Mouse (Mus musculus): ENCODE data around the gene Akt2. TPM values are rescaled to one million over a fixed set of nuclear protein-coding genes. Genes with fewer than 3 reads are reported as not detected.

The Akt2 gene
- polyA plus RNA-seq, 1 experiment from 2014 or later = 96.7 TPM

- no peaks in the 10 kb centered on the region for H3K27me3 ChIP-seq (ENCODE audit: control insufficient read depth, insufficient read depth, low read length)
- H3K36me3 ChIP-seq (ENCODE audit: control insufficient read depth, insufficient read depth, low read length) = peaks cover 6% of the 10 kb centered on the region
- under 1% methylated on average over 38 of the region's 41 CpGs for WGBS
- peak; percentile 100 for ATAC-seq (ENCODE audit: low FRiP score, low TSS enrichment)
- H3K9me3 ChIP-seq (ENCODE audit: control insufficient read depth, low read length) = no peaks in the 10 kb centered on the region
- H3K4me3 ChIP-seq (ENCODE audit: low read length) = peak within 1 kb of the TSS; percentile 82
- H3K4me1 ChIP-seq (ENCODE audit: control insufficient read depth, insufficient read depth, low read length) = peaks cover 5% of the 10 kb centered on the region; the same call in 1 of the 2 replicates
- H3K4me2 ChIP-seq (replicated peaks; ENCODE audit: low read depth, low read length) = peak within 1 kb of the TSS; percentile 65
- peak within 1 kb of the TSS; percentile 75 for H3K9ac ChIP-seq (ENCODE audit: low read depth, low read length)
- H3K27ac ChIP-seq (ENCODE audit: low read depth, low read length) = no peak within 1 kb of the TSS
Observed at GRCm38 (mm10) chr7:27552931-27553513, 38.3 kb upstream of the Akt2 start, which contains the start of the genes Pld3 and 2310022A10Rik. Gene Pld3, minus strand, starts transcription at chr7:27553218. Gene 2310022A10Rik, plus strand, starts transcription at chr7:27553233.

- Histone ChIP-seq H3K36me3 (ENCODE audit: control insufficient read depth, insufficient read depth, low read length) (peaks cover 45% of the 10 kb centered on the region), H3K27ac (ENCODE audit: low read depth, low read length) (no peak overlapping the region), H3K4me2 (replicated peaks; ENCODE audit: low read depth, low read length) (no peak overlapping the region), H3K9ac (ENCODE audit: low read depth, low read length) (no peak overlapping the region), H3K4me3 (ENCODE audit: low read length) (no peak overlapping the region), H3K27me3 (ENCODE audit: control insufficient read depth, insufficient read depth, low read length) (no peaks in the 10 kb centered on the region), H3K9me3 (ENCODE audit: control insufficient read depth, low read length) (no peaks in the 10 kb centered on the region), H3K4me1 (ENCODE audit: control insufficient read depth, insufficient read depth, low read length) (0 out of 2 replicates have a peak, but pooled peaks cover 3% of the 10 kb centered on the region)
- ATAC-seq (ENCODE audit: low FRiP score, low TSS enrichment) = 0 out of 2 replicates have a peak, but pooled peaks have one; percentile 64
- WGBS = 68% methylated on average over 8 of the region's 8 CpGs
Observed at GRCm38 (mm10) chr7:27560291-27560887, 31.0 kb upstream of the Akt2 start.

GRCm38 (mm10) chr7:27560978-27561377 is 30.4 kb upstream of the Akt2 start:
- ATAC-seq (ENCODE audit: low FRiP score, low TSS enrichment) = no peak
- Histone ChIP-seq H3K9ac (ENCODE audit: low read depth, low read length) (no peak overlapping the region), H3K4me3 (ENCODE audit: low read length) (no peak overlapping the region), H3K9me3 (ENCODE audit: control insufficient read depth, low read length) (no peaks in the 10 kb centered on the region), H3K4me1 (ENCODE audit: control insufficient read depth, insufficient read depth, low read length) (0 out of 2 replicates have a peak, but pooled peaks cover 3% of the 10 kb centered on the region), H3K27me3 (ENCODE audit: control insufficient read depth, insufficient read depth, low read length) (no peaks in the 10 kb centered on the region), H3K36me3 (ENCODE audit: control insufficient read depth, insufficient read depth, low read length) (peaks cover 48% of the 10 kb centered on the region), H3K27ac (ENCODE audit: low read depth, low read length) (no peak overlapping the region), H3K4me2 (replicated peaks; ENCODE audit: low read depth, low read length) (no peak overlapping the region)
- 82% methylated on average over 1 of the region's 1 CpGs for WGBS

DNA sequence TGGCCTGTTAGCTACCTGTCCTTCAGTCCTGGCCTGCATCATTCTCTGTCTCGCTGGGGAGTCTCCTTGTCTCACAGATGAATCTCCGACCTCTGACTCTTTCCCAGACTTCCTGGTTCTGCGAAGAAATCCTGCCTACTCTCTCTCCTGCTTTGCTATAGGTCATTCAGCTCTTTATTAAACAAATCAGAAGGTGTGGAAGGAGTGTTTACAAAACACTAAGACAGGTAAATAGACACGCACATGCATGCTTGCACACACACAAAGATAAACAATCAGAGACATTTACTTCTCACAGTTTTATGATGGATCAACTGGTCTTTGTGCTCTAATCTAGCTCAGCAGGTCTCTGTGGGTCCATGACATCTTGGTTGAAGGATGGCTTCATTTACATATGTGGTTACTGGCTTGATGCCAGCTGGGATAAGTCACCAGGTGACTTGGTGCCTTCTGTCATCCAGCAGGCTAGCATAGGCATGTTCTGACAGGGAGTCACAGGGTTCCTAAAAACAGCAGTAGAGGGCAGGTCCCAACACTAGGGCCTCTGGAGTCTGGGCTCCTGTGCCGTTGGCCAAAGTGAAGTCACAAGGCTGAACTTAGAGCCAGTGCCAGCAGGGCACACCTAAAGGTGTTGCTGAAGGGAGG is 21.6 kb upstream of the Akt2 start:
- Histone ChIP-seq H3K9ac (ENCODE audit: low read depth, low read length) (no peak overlapping the region), H3K4me1 (ENCODE audit: control insufficient read depth, insufficient read depth, low read length) (no peaks in the 10 kb centered on the region), H3K9me3 (ENCODE audit: control insufficient read depth, low read length) (no peaks in the 10 kb centered on the region), H3K4me2 (replicated peaks; ENCODE audit: low read depth, low read length) (no peak overlapping the region), H3K36me3 (ENCODE audit: control insufficient read depth, insufficient read depth, low read length) (peaks cover 62% of the 10 kb centered on the region), H3K27ac (ENCODE audit: low read depth, low read length) (no peak overlapping the region), H3K27me3 (ENCODE audit: control insufficient read depth, insufficient read depth, low read length) (no peaks in the 10 kb centered on the region), H3K4me3 (ENCODE audit: low read length) (no peak overlapping the region)
- ATAC-seq (ENCODE audit: low FRiP score, low TSS enrichment) = no peak
- 82% methylated on average over 5 of the region's 5 CpGs for WGBS

DNA sequence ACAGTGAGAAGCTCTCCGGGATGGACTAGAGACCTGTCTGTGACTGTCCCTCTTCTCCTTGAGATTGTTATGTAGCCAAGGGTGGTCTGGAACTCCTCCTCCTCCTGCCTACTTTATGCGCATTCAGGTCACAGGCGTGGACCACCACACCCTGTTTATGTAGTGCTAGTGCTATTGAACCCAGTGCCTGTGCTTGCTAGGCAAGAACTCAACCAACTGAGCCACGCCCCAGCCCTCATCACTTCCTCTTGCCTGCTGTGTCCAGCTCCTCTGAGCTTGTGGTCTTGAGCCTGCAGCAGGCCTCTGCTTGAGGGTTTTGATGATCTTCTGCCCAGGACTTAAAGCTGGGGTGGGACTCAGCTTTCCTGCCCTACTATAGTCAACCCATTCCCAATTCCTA is 19.2 kb upstream of the Akt2 start:
- Histone ChIP-seq H3K4me3 (ENCODE audit: low read length) (no peak overlapping the region), H3K36me3 (ENCODE audit: control insufficient read depth, insufficient read depth, low read length) (peaks cover 67% of the 10 kb centered on the region), H3K9me3 (ENCODE audit: control insufficient read depth, low read length) (no peaks in the 10 kb centered on the region), H3K9ac (ENCODE audit: low read depth, low read length) (no peak overlapping the region), H3K4me1 (ENCODE audit: control insufficient read depth, insufficient read depth, low read length) (no peaks in the 10 kb centered on the region), H3K27ac (ENCODE audit: low read depth, low read length) (no peak overlapping the region), H3K27me3 (ENCODE audit: control insufficient read depth, insufficient read depth, low read length) (no peaks in the 10 kb centered on the region), H3K4me2 (replicated peaks; ENCODE audit: low read depth, low read length) (no peak overlapping the region)
- 94% methylated on average over 4 of the region's 4 CpGs for WGBS
- ATAC-seq (ENCODE audit: low FRiP score, low TSS enrichment) = no peak

GRCm38 (mm10) chr7:27574124-27574880 is 17.1 kb upstream of the Akt2 start:
- no peak overlapping the region for H3K27ac ChIP-seq (ENCODE audit: low read depth, low read length)
- ATAC-seq (ENCODE audit: low FRiP score, low TSS enrichment) = no peak
- WGBS = 90% methylated on average over 14 of the region's 14 CpGs
- peaks cover 62% of the 10 kb centered on the region for H3K36me3 ChIP-seq (ENCODE audit: control insufficient read depth, insufficient read depth, low read length)
- no peak overlapping the region for H3K9ac ChIP-seq (ENCODE audit: low read depth, low read length)
- H3K4me3 ChIP-seq (ENCODE audit: low read length) = no peak overlapping the region
- no peaks in the 10 kb centered on the region for H3K4me1 ChIP-seq (ENCODE audit: control insufficient read depth, insufficient read depth, low read length)
- no peaks in the 10 kb centered on the region for H3K9me3 ChIP-seq (ENCODE audit: control insufficient read depth, low read length)
- H3K27me3 ChIP-seq (ENCODE audit: control insufficient read depth, insufficient read depth, low read length) = no peaks in the 10 kb centered on the region
- no peak overlapping the region for H3K4me2 ChIP-seq (replicated peaks; ENCODE audit: low read depth, low read length)

GRCm38 (mm10) chr7:27576914-27577313 is 14.4 kb upstream of the Akt2 start:
- H3K4me1 ChIP-seq (ENCODE audit: control insufficient read depth, insufficient read depth, low read length) = no peaks in the 10 kb centered on the region
- ATAC-seq (ENCODE audit: low FRiP score, low TSS enrichment) = 0 out of 2 replicates have a peak, but pooled peaks have one; percentile 24
- no peak overlapping the region for H3K4me3 ChIP-seq (ENCODE audit: low read length)
- no peaks in the 10 kb centered on the region for H3K9me3 ChIP-seq (ENCODE audit: control insufficient read depth, low read length)
- 74% methylated on average over 6 of the region's 6 CpGs for WGBS
- H3K9ac ChIP-seq (ENCODE audit: low read depth, low read length) = no peak overlapping the region
- peaks cover 67% of the 10 kb centered on the region for H3K36me3 ChIP-seq (ENCODE audit: control insufficient read depth, insufficient read depth, low read length)
- H3K27ac ChIP-seq (ENCODE audit: low read depth, low read length) = no peak overlapping the region
- no peaks in the 10 kb centered on the region for H3K27me3 ChIP-seq (ENCODE audit: control insufficient read depth, insufficient read depth, low read length)
- no peak overlapping the region for H3K4me2 ChIP-seq (replicated peaks; ENCODE audit: low read depth, low read length)

DNA sequence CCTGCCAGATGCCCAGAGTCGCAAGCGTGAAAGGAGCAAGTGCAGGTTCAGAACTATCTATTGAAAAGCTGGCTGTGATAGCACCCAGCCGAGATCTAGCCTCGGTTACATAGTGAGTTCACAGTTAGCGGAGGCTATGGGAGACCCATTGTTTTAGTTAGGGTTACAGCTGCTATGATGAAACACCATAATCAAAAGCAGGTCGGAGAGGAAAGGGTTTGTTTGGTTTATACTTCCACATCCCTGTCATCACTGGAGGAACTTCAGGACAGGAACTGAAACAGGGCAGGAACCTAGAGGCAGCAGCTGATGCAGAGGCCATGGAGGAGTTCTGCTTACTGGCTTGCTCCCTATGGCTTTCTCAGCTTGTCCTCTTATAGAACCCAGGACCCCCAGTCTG is 13.8 kb upstream of the Akt2 start:
- H3K9me3 ChIP-seq (ENCODE audit: control insufficient read depth, low read length) = no peaks in the 10 kb centered on the region
- H3K27ac ChIP-seq (ENCODE audit: low read depth, low read length) = no peak overlapping the region
- no peak overlapping the region for H3K4me3 ChIP-seq (ENCODE audit: low read length)
- no peak overlapping the region for H3K9ac ChIP-seq (ENCODE audit: low read depth, low read length)
- no peaks in the 10 kb centered on the region for H3K27me3 ChIP-seq (ENCODE audit: control insufficient read depth, insufficient read depth, low read length)
- H3K4me2 ChIP-seq (replicated peaks; ENCODE audit: low read depth, low read length) = no peak overlapping the region
- WGBS = 93% methylated on average over 6 of the region's 6 CpGs
- H3K36me3 ChIP-seq (ENCODE audit: control insufficient read depth, insufficient read depth, low read length) = peaks cover 67% of the 10 kb centered on the region
- ATAC-seq (ENCODE audit: low FRiP score, low TSS enrichment) = no peak
- no peaks in the 10 kb centered on the region for H3K4me1 ChIP-seq (ENCODE audit: control insufficient read depth, insufficient read depth, low read length)
